Mouse (Mus musculus) E14TG2a.4 (cell line): ENCODE results near the gene Tyro3.

Source experiments
- CTCF ChIP-seq: conservative IDR thresholded peaks from 2 replicates; pipeline ENCODE4 v1.5.1; 2014; ENCODE audit warnings: low read length
- NANOG ChIP-seq: IDR thresholded peaks from 2 replicates; pipeline ENCODE4 v1.6.1; 2014; ENCODE audit warnings: borderline replicate concordance, low read length, mixed read lengths

GRCm38 (mm10) chr2:119838363-119839156, 41.0 kb downstream of the Tyro3 start:
- TF ChIP-seq CTCF, result no peak
- TF ChIP-seq NANOG, result no peak
